Mouse (Mus musculus) limb, embryonic 14.5 days (tissue): Measurements from ENCODE around the gene Vgll1. TPM values are rescaled to one million over a fixed set of nuclear protein-coding genes. Genes with fewer than 3 reads are reported as not detected.
A peak's percentile ranks its signal among the peaks of the same experiment; 100 is the strongest.

ENCODE experiments used
- ATAC-seq: fragments of 200-750 bp; cut with Nextera tagmentation; 2 replicates; pipeline ENCODE4 v1.8.0; 2017; ENCODE audit warnings: low read depth, moderate number of reproducible peaks, moderate TSS enrichment; ENCODE audit not compliant: low FRiP score
- DNase-seq: peaks from one replicate; pipeline ENCODE4 v3.0.0-alpha.2; 2015; ENCODE audit warnings: low spot score
- H3K27ac ChIP-seq: fragments of 300-500 bp; sonication (generic); replicated peaks from 2 replicates; pipeline ENCODE4 v1.5.1; 2014; ENCODE audit warnings: low read depth, mild to moderate bottlenecking, low read length, moderate library complexity, mixed read lengths
- H3K27me3 ChIP-seq: fragments of 300-500 bp; sonication (generic); 2 replicates; pipeline ENCODE4 v1.6.1; 2014; ENCODE audit warnings: low read length, mixed read lengths; ENCODE audit not compliant: control insufficient read depth, insufficient read depth
- H3K36me3 ChIP-seq: fragments of 300-500 bp; sonication (generic); 2 replicates; pipeline ENCODE4 v1.6.1; 2014; ENCODE audit warnings: mild to moderate bottlenecking, low read length, moderate library complexity, mixed read lengths; ENCODE audit not compliant: control insufficient read depth, insufficient read depth
- H3K4me1 ChIP-seq: fragments of 300-500 bp; sonication (generic); 2 replicates; pipeline ENCODE4 v1.6.1; 2014; ENCODE audit warnings: antibody characterized with exemption, low read length, mixed read lengths; ENCODE audit not compliant: control insufficient read depth, insufficient read depth
- H3K4me2 ChIP-seq: fragments of 300-500 bp; sonication (generic); replicated peaks from 2 replicates; pipeline ENCODE4 v1.6.1; 2014; ENCODE audit warnings: low read depth, mild to moderate bottlenecking, low read length, moderate library complexity; ENCODE audit not compliant: severe bottlenecking
- H3K4me3 ChIP-seq: fragments of 300-500 bp; sonication (generic); replicated peaks from 2 replicates; pipeline ENCODE4 v1.5.1; 2014; ENCODE audit warnings: low read length
- H3K9ac ChIP-seq: fragments of 300-500 bp; sonication (generic); 2 replicates; pipeline ENCODE4 v1.6.1; 2014; ENCODE audit warnings: mild to moderate bottlenecking, low read depth, low read length, moderate library complexity; ENCODE audit not compliant: severe bottlenecking
- H3K9me3 ChIP-seq: fragments of 300-500 bp; sonication (generic); 2 replicates; pipeline ENCODE4 v1.6.1; 2016; ENCODE audit warnings: low read length; ENCODE audit not compliant: control insufficient read depth
- POLR2A ChIP-seq: fragments of 200-500 bp; IDR thresholded peaks from 2 replicates; pipeline ENCODE4 v1.8.0; 2012; ENCODE audit warnings: inconsistent platforms, mild to moderate bottlenecking, moderate library complexity, borderline replicate concordance; ENCODE audit not compliant: insufficient read depth, insufficient read length; ENCODE audit errors: extremely low read depth
- WGBS: fragments of 180-500 bp; shearing (Covaris S2); extraction: QIAGEN DNeasy Blood & Tissue Kit; methylation state at CpG from one replicate; pipeline ENCODE4 v1.1.7; 2014; 5-methylcytosine and 5-hydroxymethylcytosine counted together
- polyA plus RNA-seq, 2 experiments: library from polyadenylated mRNA; depleted of rRNA in 1 of 2; stranded (reverse) in 1 of 2; unstranded in 1 of 2; fragments of >200 nt; fragmentation: Nextera tagmentation in 1 of 2; extraction: Ambion mirVana in 1 of 2; gene quantifications; 2 replicates each; pipeline versions ENCODE4 v1.2.1 to v1.2.3; 2012 to 2014

Vgll1 gene
- polyA plus RNA-seq, 2 experiments, result 0.16 to 0.63 TPM

DNA sequence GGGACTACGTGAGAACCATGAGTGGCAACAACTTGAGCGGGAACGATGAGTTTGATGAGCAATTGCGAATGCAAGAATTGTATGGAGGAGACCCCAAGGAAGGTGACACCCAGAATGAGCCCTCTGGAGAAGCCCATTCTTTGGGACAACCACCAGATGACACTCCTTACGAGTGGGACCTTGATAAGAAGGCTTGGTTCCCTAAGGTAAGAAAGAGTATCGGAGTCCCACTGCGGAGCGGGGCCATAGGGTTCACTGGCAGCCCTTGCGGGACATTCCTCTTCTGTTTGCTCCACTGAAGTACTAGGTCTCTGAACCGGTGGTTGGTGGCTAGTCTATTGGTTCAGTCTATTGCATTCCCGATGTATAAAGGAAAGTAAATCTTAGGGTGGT is 33.9 kb upstream of the Vgll1 start:
- WGBS, result 29% methylated on average over 11 of the region's 11 CpGs
- no peak for TF ChIP-seq POLR2A
- H3K27me3 ChIP-seq, result no peaks in the 10 kb centered on the region
- peak overlapping the region; percentile 50 for H3K4me3 ChIP-seq
- no peaks in the 10 kb centered on the region for H3K4me1 ChIP-seq
- DNase-seq (no peak), ATAC-seq (peak; percentile 1; the same call in 1 of the 2 replicates)
- H3K27ac ChIP-seq, result no peak overlapping the region; the same call in 1 of the 2 replicates
- H3K9ac ChIP-seq, result peak overlapping the region; percentile 78
- peaks cover 13% of the 10 kb centered on the region for H3K36me3 ChIP-seq
- no peaks in the 10 kb centered on the region for H3K9me3 ChIP-seq
- peak overlapping the region; percentile 47 for H3K4me2 ChIP-seq

GRCm38 (mm10) chrX:57081496-57081895 is 6.4 kb upstream of the Vgll1 start:
- Histone ChIP-seq H3K4me3 (no peak overlapping the region), H3K27me3 (no peaks in the 10 kb centered on the region), H3K9ac (no peak overlapping the region), H3K4me1 (no peaks in the 10 kb centered on the region), H3K27ac (no peak overlapping the region), H3K9me3 (no peaks in the 10 kb centered on the region), H3K4me2 (no peak overlapping the region), H3K36me3 (no peaks in the 10 kb centered on the region)
- WGBS, result 71% methylated on average over 5 of the region's 5 CpGs
- no peak for TF ChIP-seq POLR2A
- ATAC-seq (no peak), DNase-seq (no peak)

GRCm38 (mm10) chrX:57103415-57103814 is 15.5 kb downstream of the Vgll1 start:
- WGBS, result 86% methylated on average over 1 of the region's 1 CpGs
- no peaks in the 10 kb centered on the region for H3K36me3 ChIP-seq
- no peak for ATAC-seq
- no peaks in the 10 kb centered on the region for H3K27me3 ChIP-seq
- no peak overlapping the region for H3K4me3 ChIP-seq
- no peaks in the 10 kb centered on the region for H3K9me3 ChIP-seq
- H3K27ac ChIP-seq, result no peak overlapping the region
- TF ChIP-seq POLR2A, result no peak
- H3K4me1 ChIP-seq, result no peaks in the 10 kb centered on the region
- H3K9ac ChIP-seq, result no peak overlapping the region
- no peak overlapping the region for H3K4me2 ChIP-seq
- DNase-seq, result no peak

DNA sequence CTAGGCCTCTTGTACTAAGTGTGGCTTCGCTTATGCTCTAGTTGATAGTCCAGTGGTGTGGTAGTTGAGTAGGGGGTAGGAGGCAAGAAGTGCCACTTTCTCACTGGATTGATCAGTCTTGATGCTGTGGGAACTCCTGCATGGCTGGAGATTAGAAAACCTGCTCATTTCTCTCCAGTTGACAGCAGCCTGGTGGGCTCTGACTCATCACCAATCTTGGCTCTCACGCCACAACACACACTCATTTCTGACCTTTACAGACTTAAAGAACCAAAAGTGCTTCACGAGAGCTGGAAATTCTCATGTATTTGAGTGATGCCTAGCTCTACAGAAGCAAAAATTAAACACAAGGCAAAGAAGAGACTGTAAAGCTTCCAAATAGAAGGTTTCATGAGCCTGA is 19.1 kb downstream of the Vgll1 start:
- DNase-seq (no peak), ATAC-seq (no peak)
- Histone ChIP-seq H3K4me1 (no peaks in the 10 kb centered on the region), H3K9me3 (no peaks in the 10 kb centered on the region), H3K4me3 (no peak overlapping the region), H3K36me3 (no peaks in the 10 kb centered on the region), H3K4me2 (no peak overlapping the region), H3K27ac (no peak overlapping the region), H3K9ac (no peak overlapping the region), H3K27me3 (no peaks in the 10 kb centered on the region)
- no peak for TF ChIP-seq POLR2A
- 87% methylated on average over 3 of the region's 3 CpGs for WGBS

DNA sequence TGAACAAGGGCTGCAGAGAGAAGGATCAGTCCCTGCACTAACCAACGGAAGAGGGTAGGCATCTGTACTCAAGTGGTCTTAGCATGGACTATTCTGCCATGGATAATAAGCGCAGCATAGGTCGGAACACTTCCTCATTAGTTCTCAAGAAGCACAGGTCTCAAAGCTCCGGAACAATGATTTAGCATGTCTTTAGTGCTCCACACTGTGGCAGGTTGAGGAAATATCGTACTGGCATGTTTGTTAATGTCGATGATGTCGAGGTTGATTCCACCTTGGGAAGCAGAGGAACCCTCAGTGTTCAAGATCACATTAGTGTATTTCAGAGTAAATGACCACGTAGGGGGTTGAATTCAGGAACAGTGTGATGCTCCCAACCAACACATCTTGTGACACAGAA is 30.2 kb downstream of the Vgll1 start:
- DNase-seq (no peak), ATAC-seq (no peak)
- Histone ChIP-seq H3K36me3 (no peaks in the 10 kb centered on the region), H3K27me3 (no peaks in the 10 kb centered on the region), H3K4me3 (no peak overlapping the region), H3K4me2 (no peak overlapping the region), H3K27ac (no peak overlapping the region), H3K4me1 (no peaks in the 10 kb centered on the region), H3K9me3 (no peaks in the 10 kb centered on the region), H3K9ac (no peak overlapping the region)
- no peak for TF ChIP-seq POLR2A
- WGBS, result 78% methylated on average over 8 of the region's 8 CpGs

- H3K4me3 ChIP-seq, result no peak overlapping the region
- WGBS, result 89% methylated on average over 1 of the region's 1 CpGs
- no peak overlapping the region for H3K27ac ChIP-seq
- ATAC-seq (no peak), DNase-seq (no peak)
- H3K9ac ChIP-seq, result no peak overlapping the region
- no peaks in the 10 kb centered on the region for H3K36me3 ChIP-seq
- no peak for TF ChIP-seq POLR2A
- H3K27me3 ChIP-seq, result no peaks in the 10 kb centered on the region
- H3K9me3 ChIP-seq, result no peaks in the 10 kb centered on the region
- H3K4me1 ChIP-seq, result no peaks in the 10 kb centered on the region
- H3K4me2 ChIP-seq, result no peak overlapping the region
These were observed 32.9 kb downstream of the Vgll1 start for GRCm38 (mm10) chrX:57120768-57121167.
